Comparison of ENCODE assay signal across 9 mouse cellular contexts in the genomic region with DNA sequence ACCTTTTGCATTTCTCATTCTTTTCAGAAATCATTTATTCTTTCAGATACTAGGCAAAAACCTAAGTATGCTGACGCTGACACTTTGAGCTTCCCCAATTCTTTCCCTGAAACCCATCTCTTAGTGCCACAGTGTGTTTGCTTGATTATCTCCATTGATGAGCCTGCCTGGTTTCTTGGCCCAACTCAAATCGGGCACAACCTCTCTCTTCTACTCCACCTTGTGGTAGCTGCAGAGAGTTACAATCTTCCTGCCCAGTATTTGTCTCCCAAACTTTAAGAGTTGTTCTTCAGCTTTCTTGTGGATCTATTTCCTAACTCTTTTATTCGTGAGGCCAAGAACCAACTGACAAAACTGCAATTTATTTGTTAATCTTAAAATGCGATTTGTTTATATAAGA.
A peak's percentile ranks its signal among the peaks of the same experiment; 100 is the strongest.
DNase-seq lines count a peak whose midpoint lies in the region; ATAC-seq lines count a peak whose summit lies in the region.
"Had no signal": no experiment of that assay in that cellular context is flagged by ENCODE, and none has a peak within 500 bp of the region (broad histone marks: within the 10 kb centered on the region; RNA-seq: fewer than 3 reads in every experiment).

No protein-coding gene starts in this region.

- DNase-seq in frontal cortex, postnatal 36 days (ENCODE audit: low spot score in 2 of 2), result peak; percentile 5 to 23
- no peak for DNase-seq in frontal cortex, postnatal 14 days (ENCODE audit: low spot score in 2 of 2)
- DNase-seq in neural tube, embryonic 10.5 days (ENCODE audit: extremely low spot score, low spot score), result no peak
- peak; percentile 2 for DNase-seq in cerebellum, adult 11-12 months
- DNase-seq in kidney, postnatal 36 days, result peak; percentile 11 to 25
- DNase-seq in skeletal muscle tissue, adult 2 months (ENCODE audit: low read depth, low spot score), result peak; percentile 10
- no peak for DNase-seq in urinary bladder, postnatal 25 days (ENCODE audit: low spot score)

- H3K9ac ChIP-seq in neural tube, embryonic 14.5 days (replicated peaks; ENCODE audit: low read depth, low read length), result no peak overlapping the region
- H3K9ac ChIP-seq: neural tube, embryonic 13.5 days had no signal

- H3K36me3 ChIP-seq in neural tube, embryonic 14.5 days (ENCODE audit: control insufficient read depth, insufficient read depth, low read length), result no peaks in the 10 kb centered on the region
- H3K36me3 ChIP-seq: neural tube, embryonic 13.5 days had no signal

- ATAC-seq in neural tube, embryonic 14.5 days (ENCODE audit: low read depth), result peak; percentile 31; the same call in 1 of the 2 replicates

- no peak overlapping the region for H3K27ac ChIP-seq in neural tube, embryonic 14.5 days (ENCODE audit: low read depth, low read length)
- H3K27ac ChIP-seq: neural tube, embryonic 13.5 days had no signal

- H3K9me3 ChIP-seq in neural tube, embryonic 14.5 days (ENCODE audit: control insufficient read depth, low read length), result no peaks in the 10 kb centered on the region
- H3K9me3 ChIP-seq: neural tube, embryonic 13.5 days had no signal

- H3K27me3 ChIP-seq in neural tube, embryonic 14.5 days (ENCODE audit: control insufficient read depth, insufficient read depth, low read length), result no peaks in the 10 kb centered on the region
- H3K27me3 ChIP-seq: neural tube, embryonic 13.5 days had no signal

- no peak overlapping the region for H3K4me3 ChIP-seq in neural tube, embryonic 14.5 days (ENCODE audit: low read depth, low read length)
- H3K4me3 ChIP-seq: neural tube, embryonic 13.5 days had no signal

- no peaks in the 10 kb centered on the region for H3K4me1 ChIP-seq in neural tube, embryonic 14.5 days (ENCODE audit: control insufficient read depth, insufficient read depth, low read length)
- H3K4me1 ChIP-seq: neural tube, embryonic 13.5 days had no signal

- WGBS in neural tube, embryonic 14.5 days, result 19% methylated on average over 4 of the region's 4 CpGs

- H3K4me2 ChIP-seq in neural tube, embryonic 14.5 days (ENCODE audit: low read depth, low read length), result no peak overlapping the region
- H3K4me2 ChIP-seq: neural tube, embryonic 13.5 days had no signal

Comparison
In these comparisons a context has a peak if more than half of its experiments do, and no peak if none do; other contexts are left out.
1. DNase-seq: peak in frontal cortex, postnatal 36 days (2 of 2), cerebellum, adult 11-12 months (single experiment), kidney, postnatal 36 days (2 of 2) and skeletal muscle tissue, adult 2 months (single experiment); none in frontal cortex, postnatal 14 days (0 of 2), neural tube, embryonic 10.5 days (single experiment) and urinary bladder, postnatal 25 days (single experiment).